Mouse (Mus musculus) forebrain, postnatal 0 days (tissue): Measurements from ENCODE around the gene Gm28230. TPM values are rescaled to one million over a fixed set of nuclear protein-coding genes. Genes with fewer than 3 reads are reported as not detected.

Experiments
- ATAC-seq: fragments of 200-750 bp; cut with Nextera tagmentation; 2 replicates; pipeline ENCODE4 v1.8.0; 2017; ENCODE audit warnings: mild to moderate bottlenecking, moderate library complexity
- DNase-seq: peaks from one replicate; pipeline ENCODE4 v3.0.0-alpha.2; 2015
- H3K27ac ChIP-seq: fragments of 300-500 bp; sonication (generic); 2 replicates; pipeline ENCODE4 v1.5.1; 2014; ENCODE audit warnings: low read depth, mild to moderate bottlenecking, antibody characterized with exemption, low read length, moderate library complexity, mixed read lengths
- H3K27me3 ChIP-seq: fragments of 300-500 bp; sonication (generic); 2 replicates; pipeline ENCODE4 v1.6.1; 2014; ENCODE audit warnings: mild to moderate bottlenecking, low read length, mixed read lengths; ENCODE audit not compliant: insufficient read depth
- H3K36me3 ChIP-seq: fragments of 300-500 bp; sonication (generic); 2 replicates; pipeline ENCODE4 v1.6.1; 2014; ENCODE audit warnings: mild to moderate bottlenecking, moderate library complexity; ENCODE audit not compliant: insufficient read depth
- H3K4me1 ChIP-seq: fragments of 300-500 bp; sonication (generic); 2 replicates; pipeline ENCODE4 v1.6.1; 2014; ENCODE audit warnings: antibody characterized with exemption; ENCODE audit not compliant: insufficient read depth
- H3K4me2 ChIP-seq: fragments of 300-500 bp; sonication (generic); 2 replicates; pipeline ENCODE4 v1.6.1; 2014; ENCODE audit warnings: low read depth, mild to moderate bottlenecking, moderate library complexity
- H3K4me3 ChIP-seq: fragments of 300-500 bp; sonication (generic); 2 replicates; pipeline ENCODE4 v1.5.1; 2014; ENCODE audit warnings: low read depth, low read length, mixed read lengths
- H3K9ac ChIP-seq: fragments of 300-500 bp; sonication (generic); 2 replicates; pipeline ENCODE4 v1.6.1; 2014; ENCODE audit warnings: mild to moderate bottlenecking
- H3K9me3 ChIP-seq: fragments of 300-500 bp; sonication (generic); 2 replicates; pipeline ENCODE4 v1.6.1; 2016; ENCODE audit warnings: low read length
- CTCF ChIP-seq: sonication (generic); IDR thresholded peaks from 2 replicates; pipeline ENCODE4 v1.5.1; 2016; ENCODE audit warnings: antibody characterized with exemption, control low read depth, low read depth
- WGBS: fragments of 180-500 bp; shearing (Covaris S2); extraction: QIAGEN DNeasy Blood & Tissue Kit; methylation state at CpG from one replicate; pipeline ENCODE4 v1.1.7; 2014; 5-methylcytosine and 5-hydroxymethylcytosine counted together
- polyA plus RNA-seq: library from polyadenylated mRNA; unstranded; fragments of >200 nt; fragmentation: Nextera tagmentation; extraction: Ambion mirVana; gene quantifications from 2 replicates; pipeline ENCODE4 v1.2.1, GENCODE M21; 2015
- total RNA-seq: library from RNA; depleted of rRNA; stranded (reverse); fragments of >200 nt; gene quantifications from 2 replicates; pipeline ENCODE4 v1.2.3, GENCODE M21; 2014

Gm28230 gene
- total and polyA plus RNA-seq, 2 experiments from 2014 or later = not detected

DNA sequence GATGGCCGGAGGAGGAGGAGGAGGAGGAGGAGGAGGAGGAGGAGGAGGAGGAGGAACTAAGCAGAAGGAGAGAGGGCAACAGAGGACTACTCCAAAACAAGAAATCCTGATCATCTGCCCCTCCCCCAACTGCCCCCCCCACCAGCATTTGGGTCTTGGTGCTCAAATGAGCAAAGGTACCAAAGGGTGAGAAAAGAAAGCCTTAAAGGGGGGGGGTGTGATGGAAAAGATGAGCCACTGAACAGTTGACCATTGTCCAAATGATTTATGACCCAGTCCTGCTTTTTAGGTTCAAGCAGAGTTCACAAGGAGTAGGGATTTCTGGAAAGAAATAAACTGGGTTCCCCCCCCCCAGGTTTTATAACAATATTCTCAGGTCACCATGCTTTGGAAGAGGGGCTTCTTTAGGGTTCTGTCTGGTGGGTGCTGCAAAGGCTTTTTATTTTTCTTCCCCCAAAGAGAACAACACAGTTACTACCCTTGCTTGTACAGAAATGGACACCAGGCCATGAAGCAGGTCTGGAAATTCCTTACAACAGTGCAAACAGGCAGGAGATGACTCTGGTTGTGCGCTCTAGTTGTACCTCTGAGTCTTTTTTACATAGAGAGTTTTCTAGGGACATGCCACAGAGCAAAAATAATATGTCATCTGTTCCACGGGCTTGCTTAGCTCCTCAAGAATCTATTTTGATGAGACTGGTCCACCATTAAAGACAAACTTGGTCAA lies 14.9 kb downstream of the Gm28230 start:
- H3K27ac ChIP-seq = no peak overlapping the region
- no peak overlapping the region for H3K4me2 ChIP-seq

DNA sequence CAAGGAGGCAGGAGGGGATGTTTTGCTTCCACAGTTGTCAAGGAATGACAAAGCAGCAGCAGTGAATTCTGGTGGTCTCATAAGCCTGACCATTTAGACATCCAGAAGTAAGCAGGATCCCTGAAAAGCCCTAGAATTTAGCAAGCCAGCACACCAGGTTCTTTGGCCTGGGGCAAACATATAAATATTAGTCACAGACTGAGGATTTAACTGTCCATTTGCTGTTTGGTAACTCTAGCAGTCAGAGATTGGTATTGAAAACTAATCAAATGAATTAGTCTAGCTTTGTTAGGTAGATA lies 15.4 kb downstream of the Gm28230 start:
- DNase-seq = no peak
- Histone ChIP-seq H3K27ac (no peak overlapping the region), H3K4me1 (no peaks in the 10 kb centered on the region), H3K36me3 (no peaks in the 10 kb centered on the region), H3K4me2 (no peak overlapping the region), H3K9ac (no peak overlapping the region), H3K4me3 (no peak overlapping the region), H3K27me3 (peaks cover 91% of the 10 kb centered on the region), H3K9me3 (no peaks in the 10 kb centered on the region)
- no peak for ATAC-seq
- TF ChIP-seq CTCF = no peak

More for the DNA sequence above, 14.9 kb downstream of the Gm28230 start:
- DNase-seq (no peak), ATAC-seq (no peak)
- Histone ChIP-seq H3K27me3 (peaks cover 91% of the 10 kb centered on the region), H3K9me3 (no peaks in the 10 kb centered on the region), H3K36me3 (no peaks in the 10 kb centered on the region), H3K4me3 (no peak overlapping the region), H3K9ac (no peak overlapping the region), H3K4me1 (no peaks in the 10 kb centered on the region)
- 23% methylated on average over 2 of the region's 3 CpGs for WGBS
- no peak for TF ChIP-seq CTCF

DNA sequence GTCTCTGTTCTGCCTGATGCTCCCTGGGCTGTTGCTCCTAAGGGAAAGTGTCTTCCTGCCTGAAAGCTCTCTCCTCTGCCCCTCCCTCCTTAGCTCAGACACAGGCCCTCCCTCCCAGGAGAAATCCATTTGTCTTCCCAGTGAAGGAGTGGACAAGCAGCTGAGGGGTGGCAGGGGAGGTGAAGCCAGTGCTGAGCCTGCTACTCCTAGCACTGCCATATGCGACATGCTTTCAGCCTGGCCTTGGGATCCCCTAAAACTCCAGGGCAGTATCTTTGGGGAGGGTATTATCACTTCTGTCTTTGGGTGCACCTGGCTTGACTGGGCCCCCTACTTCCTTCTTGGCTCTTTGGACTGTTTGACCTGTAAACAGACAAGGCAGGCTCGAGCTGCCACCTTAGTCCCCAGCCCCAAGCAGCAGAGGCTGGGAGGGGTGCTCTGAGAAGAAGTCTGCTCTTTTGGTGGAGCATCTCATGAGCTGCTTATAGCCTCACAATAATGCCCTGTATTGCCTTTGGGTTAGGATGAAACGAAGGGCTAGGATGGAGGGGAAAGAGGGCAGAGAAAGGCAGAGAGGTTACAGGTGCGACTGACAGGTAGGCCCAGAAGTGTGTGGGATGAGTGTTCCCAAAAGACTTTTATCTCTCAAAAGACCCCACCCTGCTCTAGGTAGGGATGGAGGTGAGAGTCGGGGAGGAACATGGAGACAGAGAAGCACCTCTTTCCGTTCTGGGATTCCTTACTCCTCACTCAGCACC lies 19.2 kb downstream of the Gm28230 start:
- 2% methylated on average over 6 of the region's 6 CpGs for WGBS
- Histone ChIP-seq H3K36me3 (no peaks in the 10 kb centered on the region), H3K4me3 (no peak overlapping the region), H3K27ac (no peak overlapping the region), H3K4me2 (no peak overlapping the region), H3K9ac (no peak overlapping the region), H3K27me3 (peaks cover 93% of the 10 kb centered on the region), H3K4me1 (no peaks in the 10 kb centered on the region), H3K9me3 (no peaks in the 10 kb centered on the region)
- ATAC-seq (no peak), DNase-seq (no peak)
- TF ChIP-seq CTCF = no peak

DNA sequence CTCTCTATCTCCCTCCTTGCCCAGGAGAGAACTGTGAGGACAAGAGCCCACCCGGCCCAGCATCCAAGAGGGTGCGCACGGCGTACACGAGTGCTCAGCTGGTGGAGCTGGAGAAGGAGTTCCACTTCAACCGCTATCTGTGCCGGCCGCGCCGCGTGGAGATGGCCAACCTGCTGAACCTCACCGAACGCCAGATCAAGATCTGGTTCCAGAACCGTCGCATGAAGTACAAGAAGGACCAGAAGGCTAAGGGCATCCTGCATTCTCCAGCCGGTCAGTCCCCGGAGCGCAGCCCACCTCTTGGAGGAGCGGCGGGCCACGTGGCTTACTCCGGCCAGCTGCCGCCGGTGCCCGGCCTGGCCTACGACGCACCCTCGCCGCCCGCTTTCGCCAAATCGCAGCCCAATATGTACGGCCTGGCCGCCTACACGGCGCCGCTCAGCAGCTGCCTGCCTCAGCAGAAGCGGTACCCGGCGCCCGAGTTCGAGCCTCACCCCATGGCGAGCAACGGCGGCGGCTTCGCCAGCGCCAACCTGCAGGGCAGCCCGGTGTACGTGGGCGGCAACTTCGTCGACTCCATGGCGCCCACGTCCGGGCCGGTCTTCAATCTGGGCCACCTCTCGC lies 19.9 kb downstream of the Gm28230 start:
- Histone ChIP-seq H3K27ac (no peak overlapping the region), H3K9ac (no peak overlapping the region), H3K36me3 (no peaks in the 10 kb centered on the region), H3K4me2 (no peak overlapping the region), H3K9me3 (no peaks in the 10 kb centered on the region), H3K4me1 (no peaks in the 10 kb centered on the region), H3K27me3 (peaks cover 95% of the 10 kb centered on the region), H3K4me3 (no peak overlapping the region)
- no peak for DNase-seq
- under 1% methylated on average over 58 of the region's 58 CpGs for WGBS
- ATAC-seq = no peak
- TF ChIP-seq CTCF = no peak

DNA sequence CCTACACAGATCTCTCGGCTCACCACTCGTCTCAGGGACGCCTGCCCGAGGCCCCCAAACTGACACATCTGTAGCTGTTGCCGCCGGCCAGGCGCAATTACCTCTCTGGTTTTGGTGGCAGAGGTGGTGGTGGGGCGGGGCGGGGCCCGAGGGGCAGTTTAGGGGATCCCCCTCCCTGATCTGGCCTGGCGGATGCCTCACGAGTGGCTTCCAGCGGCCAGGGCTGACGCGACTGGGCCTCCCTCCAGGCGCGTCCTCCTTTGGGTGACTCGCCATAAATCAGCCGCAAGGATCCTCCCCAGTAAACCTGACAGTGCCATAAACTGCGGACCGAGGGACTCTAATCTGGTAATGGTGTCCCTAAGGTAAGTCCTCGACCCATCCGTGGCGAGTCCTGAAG lies 20.5 kb downstream of the Gm28230 start:
- 3% methylated on average over 24 of the region's 24 CpGs for WGBS
- DNase-seq = no peak
- H3K4me3 ChIP-seq = no peak overlapping the region
- H3K9me3 ChIP-seq = no peaks in the 10 kb centered on the region
- no peak overlapping the region for H3K27ac ChIP-seq
- ATAC-seq = no peak
- H3K4me2 ChIP-seq = no peak overlapping the region
- no peak overlapping the region for H3K9ac ChIP-seq
- no peaks in the 10 kb centered on the region for H3K36me3 ChIP-seq
- peaks cover 95% of the 10 kb centered on the region for H3K27me3 ChIP-seq
- H3K4me1 ChIP-seq = no peaks in the 10 kb centered on the region
- no peak for TF ChIP-seq CTCF

DNA sequence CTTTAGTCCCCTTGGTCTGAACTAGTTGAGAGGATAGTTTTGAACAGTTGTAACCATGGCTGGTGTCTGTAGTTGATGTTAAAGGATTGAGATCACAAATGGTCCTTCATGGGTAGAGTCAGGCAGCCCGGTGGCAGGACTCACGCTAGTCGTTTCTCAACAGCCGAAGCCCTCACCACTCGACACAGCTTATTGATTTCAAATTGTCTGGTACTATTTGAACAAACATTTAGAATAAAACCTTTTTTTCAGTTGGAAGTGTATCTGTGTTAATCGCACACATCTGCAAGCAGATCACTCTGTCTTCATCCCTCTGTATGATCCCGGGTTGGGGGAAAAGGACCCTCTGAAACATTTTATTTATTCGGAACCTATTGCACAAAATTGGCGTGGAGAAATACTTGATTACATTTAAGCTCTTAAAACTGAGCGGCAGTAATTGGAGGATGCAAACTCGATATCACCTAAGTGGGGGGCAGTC lies 21.2 kb downstream of the Gm28230 start:
- no peak overlapping the region for H3K9ac ChIP-seq
- H3K27ac ChIP-seq = no peak overlapping the region

More for the DNA sequence above, 21.2 kb downstream of the Gm28230 start:
- H3K4me2 ChIP-seq = no peak overlapping the region
- H3K36me3 ChIP-seq = no peaks in the 10 kb centered on the region
- WGBS = 3% methylated on average over 11 of the region's 11 CpGs
- no peak overlapping the region for H3K4me3 ChIP-seq
- no peaks in the 10 kb centered on the region for H3K9me3 ChIP-seq
- no peaks in the 10 kb centered on the region for H3K4me1 ChIP-seq
- peaks cover 94% of the 10 kb centered on the region for H3K27me3 ChIP-seq
- no peak for TF ChIP-seq CTCF
- ATAC-seq (no peak), DNase-seq (peak; percentile 56)
